Mouse (Mus musculus) intestine, postnatal 0 days (tissue): ENCODE measurements around the gene Vmn1r58. TPM values are rescaled to one million over a fixed set of nuclear protein-coding genes. Genes with fewer than 3 reads are reported as not detected.
"Not testable (repeated sequence)": the region's sequence is repeated elsewhere in the genome, so short reads cannot be mapped to it uniquely, and the experiment has no call there.

ENCODE experiments used
- ATAC-seq: fragments of 200-750 bp; cut with Nextera tagmentation; 2 replicates; pipeline ENCODE4 v1.8.0; 2017; ENCODE audit warnings: mild to moderate bottlenecking, moderate TSS enrichment, moderate library complexity
- H3K27ac ChIP-seq: fragments of 300-500 bp; sonication (generic); 2 replicates; pipeline ENCODE4 v1.5.1; 2014; ENCODE audit warnings: mild to moderate bottlenecking, low read depth, low read length, moderate library complexity
- H3K27me3 ChIP-seq: fragments of 300-500 bp; sonication (generic); replicated peaks from 2 replicates; pipeline ENCODE4 v1.6.1; 2014; ENCODE audit warnings: low read length, mixed read lengths; ENCODE audit not compliant: control insufficient read depth, insufficient read depth
- H3K36me3 ChIP-seq: fragments of 300-500 bp; sonication (generic); 2 replicates; pipeline ENCODE4 v1.6.1; 2014; ENCODE audit warnings: mild to moderate bottlenecking, moderate library complexity; ENCODE audit not compliant: control insufficient read depth, insufficient read depth
- H3K4me1 ChIP-seq: fragments of 300-500 bp; sonication (generic); replicated peaks from 2 replicates; pipeline ENCODE4 v1.6.1; 2014; ENCODE audit warnings: antibody characterized with exemption, low read length, mixed read lengths; ENCODE audit not compliant: control insufficient read depth, insufficient read depth
- H3K4me2 ChIP-seq: fragments of 300-500 bp; sonication (generic); replicated peaks from 2 replicates; pipeline ENCODE4 v1.6.1; 2014; ENCODE audit warnings: low read depth, mild to moderate bottlenecking, moderate library complexity
- H3K4me3 ChIP-seq: fragments of 300-500 bp; sonication (generic); 2 replicates; pipeline ENCODE4 v1.5.1; 2014; ENCODE audit warnings: low read depth, low read length
- H3K9ac ChIP-seq: fragments of 300-500 bp; sonication (generic); 2 replicates; pipeline ENCODE4 v1.6.1; 2014; ENCODE audit warnings: mild to moderate bottlenecking, low read depth, low read length
- H3K9me3 ChIP-seq: fragments of 300-500 bp; sonication (generic); 2 replicates; pipeline ENCODE4 v1.6.1; 2016; ENCODE audit warnings: mixed run types; ENCODE audit not compliant: control insufficient read depth
- CTCF ChIP-seq: sonication (generic); IDR thresholded peaks from 2 replicates; pipeline ENCODE4 v1.5.1; 2016; ENCODE audit warnings: low read depth, mild to moderate bottlenecking, control low read depth, antibody characterized with exemption, moderate library complexity
- WGBS: fragments of 180-500 bp; shearing (Covaris S2); extraction: QIAGEN DNeasy Blood & Tissue Kit; methylation state at CpG from one replicate; pipeline ENCODE4 v1.1.7; 2014; 5-methylcytosine and 5-hydroxymethylcytosine counted together
- polyA plus RNA-seq: library from polyadenylated mRNA; unstranded; fragments of >200 nt; fragmentation: Nextera tagmentation; extraction: Ambion mirVana; gene quantifications from 2 replicates; pipeline ENCODE4 v1.2.1, GENCODE M21; 2015

Vmn1r58 gene
- not detected in 2 replicates for polyA plus RNA-seq

GRCm38 (mm10) chr7:5413296-5413695 lies at the start of gene Vmn1r58:
Vmn1r58 (minus strand) TSS chr7:5413396.
- H3K4me2 ChIP-seq, H3K4me1 ChIP-seq, H3K4me3 ChIP-seq, H3K9me3 ChIP-seq, H3K36me3 ChIP-seq, H3K27me3 ChIP-seq, ATAC-seq, H3K27ac ChIP-seq, H3K9ac ChIP-seq: not testable (repeated sequence)

- Histone ChIP-seq H3K4me2 (no peak within 1 kb of the TSS), H3K9me3 (peaks cover 7% of the 10 kb centered on the region; the same call in 1 of the 2 replicates), H3K27me3 (no peaks in the 10 kb centered on the region), H3K4me1 (no peaks in the 10 kb centered on the region), H3K36me3 (no peaks in the 10 kb centered on the region), H3K27ac (no peak within 1 kb of the TSS), H3K9ac (no peak within 1 kb of the TSS), H3K4me3 (no peak within 1 kb of the TSS)
- no peak for TF ChIP-seq CTCF
- no peak for ATAC-seq
Observed at GRCm38 (mm10) chr7:5456674-5457073, 43.5 kb upstream of the Vmn1r58 start, which contains the start of gene Vmn1r59. Vmn1r59 (minus strand) TSS chr7:5456774.

- H3K4me3 ChIP-seq, H3K9me3 ChIP-seq, H3K27ac ChIP-seq, H3K4me2 ChIP-seq, H3K9ac ChIP-seq, H3K4me1 ChIP-seq, H3K36me3 ChIP-seq, ATAC-seq, H3K27me3 ChIP-seq: not testable (repeated sequence)
- 65% methylated on average over 3 of the region's 3 CpGs for WGBS
Observed at GRCm38 (mm10) chr7:5454011-5454410, 40.8 kb upstream of the Vmn1r58 start.

- Histone ChIP-seq H3K27ac (no peak overlapping the region), H3K4me1 (no peaks in the 10 kb centered on the region), H3K4me2 (no peak overlapping the region), H3K36me3 (no peaks in the 10 kb centered on the region), H3K4me3 (no peak overlapping the region), H3K9me3 (0 out of 2 replicates have a peak, but pooled peaks cover 3% of the 10 kb centered on the region), H3K9ac (no peak overlapping the region), H3K27me3 (no peaks in the 10 kb centered on the region)
- no peak for ATAC-seq
- no peak for TF ChIP-seq CTCF
Observed at GRCm38 (mm10) chr7:5448627-5449026, 35.4 kb upstream of the Vmn1r58 start.

- no peak overlapping the region for H3K27ac ChIP-seq
- H3K9ac ChIP-seq: no peak overlapping the region
- no peaks in the 10 kb centered on the region for H3K27me3 ChIP-seq
- no peak for TF ChIP-seq CTCF
- 24% methylated on average over 2 of the region's 2 CpGs for WGBS
- no peaks in the 10 kb centered on the region for H3K36me3 ChIP-seq
- no peak overlapping the region for H3K4me2 ChIP-seq
- H3K4me1 ChIP-seq: no peaks in the 10 kb centered on the region
- H3K4me3 ChIP-seq: no peak overlapping the region
- no peak for ATAC-seq
- 0 out of 2 replicates have a peak, but pooled peaks cover 5% of the 10 kb centered on the region for H3K9me3 ChIP-seq
Observed at GRCm38 (mm10) chr7:5406201-5406600, 7.0 kb downstream of the Vmn1r58 start.

- no peak for TF ChIP-seq CTCF
- Histone ChIP-seq H3K36me3 (no peaks in the 10 kb centered on the region), H3K27ac (no peak overlapping the region), H3K27me3 (no peaks in the 10 kb centered on the region), H3K4me3 (no peak overlapping the region), H3K4me1 (no peaks in the 10 kb centered on the region), H3K4me2 (no peak overlapping the region), H3K9me3 (no peaks in the 10 kb centered on the region), H3K9ac (no peak overlapping the region)
- 83% methylated on average over 2 of the region's 2 CpGs for WGBS
- no peak for ATAC-seq
Observed at GRCm38 (mm10) chr7:5366724-5367123, 46.5 kb downstream of the Vmn1r58 start.

- TF ChIP-seq CTCF: no peak
- H3K27me3 ChIP-seq: no peaks in the 10 kb centered on the region
- ATAC-seq: no peak
- H3K27ac ChIP-seq: no peak overlapping the region
- WGBS: 92% methylated on average over 5 of the region's 5 CpGs
- no peaks in the 10 kb centered on the region for H3K4me1 ChIP-seq
- H3K4me2 ChIP-seq: no peak overlapping the region
- H3K4me3 ChIP-seq: no peak overlapping the region
- H3K36me3 ChIP-seq: no peaks in the 10 kb centered on the region
- H3K9ac ChIP-seq: no peak overlapping the region
- 0 out of 2 replicates have a peak, but pooled peaks cover 3% of the 10 kb centered on the region for H3K9me3 ChIP-seq
Observed at GRCm38 (mm10) chr7:5363599-5363998, 49.6 kb downstream of the Vmn1r58 start.

Other genes with a start within 250 kb of the Vmn1r58 start
- not detected in 2 replicates for gene Vmn1r56, start 216.6 kb downstream of the Vmn1r58 start, polyA plus RNA-seq
- not detected in 2 replicates for gene Vmn1r57, start 194.9 kb downstream of the Vmn1r58 start, polyA plus RNA-seq
- not detected in 2 replicates for gene Gm5065, start 62.9 kb downstream of the Vmn1r58 start, polyA plus RNA-seq
- not detected in 2 replicates for gene Nlrp2, start 62.4 kb downstream of the Vmn1r58 start, polyA plus RNA-seq
- not detected in 2 replicates for gene Vmn1r59, start 43.4 kb upstream of the Vmn1r58 start, polyA plus RNA-seq
- gene Vmn2r28, start 80.6 kb upstream of the Vmn1r58 start, polyA plus RNA-seq: not detected in 2 replicates
- gene Vmn1r60, start 133.9 kb upstream of the Vmn1r58 start, polyA plus RNA-seq: not detected in 2 replicates
- not detected in 2 replicates for gene Vmn1r61, start 199.9 kb upstream of the Vmn1r58 start, polyA plus RNA-seq